Comparison of ENCODE assay signal across 1 mouse cellular context in the genomic region with DNA sequence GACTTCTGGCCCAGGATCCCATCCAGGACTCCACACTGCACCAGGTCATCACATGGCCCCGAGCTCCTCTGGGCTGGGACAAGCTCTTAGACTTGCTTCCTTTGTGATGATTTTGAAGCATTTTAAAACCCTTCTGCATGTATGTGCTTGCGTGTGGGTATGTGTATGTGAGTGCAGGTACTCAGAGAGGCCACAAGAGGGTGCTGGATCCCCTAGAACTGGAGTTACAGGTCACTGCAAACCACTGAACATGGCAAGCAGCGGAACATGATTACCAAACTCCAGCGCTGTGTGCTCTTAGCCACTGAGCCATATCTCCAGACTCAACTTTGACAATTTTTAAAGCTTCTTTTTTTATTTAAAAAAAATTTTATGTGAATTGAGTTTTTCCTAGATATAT.
TF ChIP-seq lines count a peak whose summit lies in the region.

No protein-coding gene starts in this region.

TF ChIP-seq in CH12.LX, 34 proteins besides CTCF, POLR2A, EP300 and RAD21 (continued from another document):
- no peak for TF ChIP-seq E2F4 (IDR thresholded peaks at IDR 0.05; ENCODE audit: insufficient replicate concordance, low read depth, low read length)
- TF ChIP-seq NRF1 (IDR thresholded peaks at IDR 0.05; ENCODE audit: low read depth, low read length): no peak
- TF ChIP-seq SIN3A (IDR thresholded peaks at IDR 0.05; ENCODE audit: low read length): no peak
